Mouse (Mus musculus): ENCODE results near the gene Tbrg1. TPM values are rescaled to one million over a fixed set of nuclear protein-coding genes. Genes with fewer than 3 reads are reported as not detected.

Tbrg1 gene
- 197 and 214 TPM in 2 replicates for polyA plus RNA-seq (2014; fragmentation: Nextera tagmentation; extraction: Ambion mirVana)

DNA sequence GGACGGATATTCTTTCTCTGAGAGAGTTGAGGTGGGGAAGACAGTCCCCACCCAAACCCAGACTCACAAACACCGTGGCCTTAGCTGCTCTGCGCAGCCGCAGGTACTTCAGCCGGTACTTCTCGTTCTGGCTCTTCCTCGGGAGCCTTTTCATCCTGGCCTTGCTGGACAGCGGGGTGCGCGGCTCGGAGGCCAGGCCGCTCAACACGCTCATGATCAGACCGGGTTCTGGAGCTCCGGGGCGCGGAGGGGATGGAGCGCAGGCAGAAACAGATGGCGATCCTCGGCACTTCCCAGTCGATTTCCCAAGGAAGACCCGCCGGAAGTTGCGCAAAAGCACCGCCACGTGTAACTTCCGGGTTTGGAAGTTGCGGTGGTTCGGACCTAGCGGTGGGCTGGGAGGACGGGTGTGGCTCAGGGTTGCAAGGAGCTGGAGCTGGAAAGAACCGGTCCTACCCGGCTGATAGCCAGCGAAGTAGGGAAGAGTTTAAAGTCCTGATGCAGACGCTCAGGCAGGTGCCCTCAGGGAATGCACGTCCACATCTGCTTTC lies at the start of gene Tbrg1:
Gene Tbrg1, minus strand, starts transcription at position 382 of the 551 bp plus-strand sequence.
- WGBS, result under 1% methylated on average over 36 of the region's 36 CpGs
- ATAC-seq (ENCODE audit: low read depth) (peak; percentile 94), DNase-seq (ENCODE audit: low spot score) (peak; percentile 96)
- H3K9ac ChIP-seq (ENCODE audit: low read depth, low read length), result peak within 1 kb of the TSS; percentile 83
- peak within 1 kb of the TSS; percentile 78 for H3K4me3 ChIP-seq (ENCODE audit: low read depth, low read length)
- H3K9me3 ChIP-seq (ENCODE audit: control insufficient read depth, low read length), result no peaks in the 10 kb centered on the region
- peaks cover 5% of the 10 kb centered on the region; the same call in 1 of the 2 replicates for H3K4me1 ChIP-seq (ENCODE audit: control insufficient read depth, insufficient read depth, low read length)
- H3K36me3 ChIP-seq (ENCODE audit: control insufficient read depth, insufficient read depth, low read length), result peaks cover 33% of the 10 kb centered on the region
- no peaks in the 10 kb centered on the region for H3K27me3 ChIP-seq (replicated peaks; ENCODE audit: control insufficient read depth, insufficient read depth, low read length)
- peak within 1 kb of the TSS; percentile 94 for H3K27ac ChIP-seq (replicated peaks; ENCODE audit: low read depth, low read length)
- H3K4me2 ChIP-seq (ENCODE audit: low read depth, low read length), result peak within 1 kb of the TSS; percentile 82

DNA sequence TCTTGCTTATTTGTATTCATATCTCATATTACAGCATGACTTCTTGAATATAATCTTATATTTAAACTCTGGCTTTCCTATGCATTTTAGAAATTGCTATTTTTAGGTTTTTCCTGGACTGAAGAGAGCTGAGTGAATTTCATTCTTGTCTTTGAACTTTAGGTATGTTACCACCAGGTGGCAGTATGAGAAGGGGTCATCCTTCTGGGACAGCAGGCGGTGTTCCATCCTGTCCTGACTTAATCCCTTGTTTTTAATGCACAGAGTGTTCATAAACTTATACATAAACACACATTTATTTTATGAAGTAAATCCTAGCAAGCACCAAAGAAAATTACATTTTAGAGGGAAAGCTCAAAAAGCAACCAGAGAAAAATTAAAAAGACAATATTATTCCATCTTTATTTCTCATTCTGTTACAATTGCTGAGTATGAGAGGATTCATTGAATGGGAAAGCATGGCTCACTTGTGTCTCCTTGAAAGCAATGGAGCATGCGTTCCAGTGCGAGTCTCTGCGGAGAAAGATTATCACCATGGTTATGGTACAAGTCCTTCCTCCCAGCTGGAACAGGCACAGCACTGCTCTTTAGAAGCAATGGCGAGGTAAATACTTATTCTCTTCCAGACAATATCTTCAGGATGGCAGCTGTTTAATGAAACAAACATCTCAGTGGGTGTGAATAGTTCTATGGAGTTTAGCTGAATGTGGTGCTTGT lies 33.0 kb upstream of the Tbrg1 start:
- Histone ChIP-seq H3K36me3 (ENCODE audit: control insufficient read depth, insufficient read depth, low read length) (no peaks in the 10 kb centered on the region), H3K27me3 (replicated peaks; ENCODE audit: control insufficient read depth, insufficient read depth, low read length) (no peaks in the 10 kb centered on the region), H3K9me3 (ENCODE audit: control insufficient read depth, low read length) (no peaks in the 10 kb centered on the region), H3K4me1 (ENCODE audit: control insufficient read depth, insufficient read depth, low read length) (no peaks in the 10 kb centered on the region), H3K4me2 (ENCODE audit: low read depth, low read length) (no peak overlapping the region), H3K9ac (ENCODE audit: low read depth, low read length) (no peak overlapping the region), H3K27ac (replicated peaks; ENCODE audit: low read depth, low read length) (no peak overlapping the region), H3K4me3 (ENCODE audit: low read depth, low read length) (no peak overlapping the region)
- 54% methylated on average over 5 of the region's 5 CpGs for WGBS
- DNase-seq (ENCODE audit: low spot score) (peak; percentile 41), ATAC-seq (ENCODE audit: low read depth) (no peak)

DNA sequence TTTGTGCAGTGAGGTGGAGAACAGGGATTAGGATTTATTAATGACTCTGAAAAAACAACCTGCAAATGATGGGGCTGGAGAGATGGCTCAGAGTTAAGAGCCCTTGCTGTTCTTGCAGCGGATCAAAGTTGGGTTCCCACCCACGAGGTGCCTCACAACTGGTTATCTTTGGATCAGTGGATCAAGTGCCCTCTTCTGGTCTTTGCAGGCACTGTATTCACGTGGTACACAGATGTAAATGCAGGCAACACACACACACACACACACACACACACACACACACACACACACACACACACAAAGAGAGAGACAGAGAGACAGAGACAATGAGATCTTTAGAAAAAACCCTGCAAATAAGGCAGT lies 30.8 kb upstream of the Tbrg1 start:
- H3K4me2 ChIP-seq (ENCODE audit: low read depth, low read length), result no peak overlapping the region
- no peak overlapping the region for H3K4me3 ChIP-seq (ENCODE audit: low read depth, low read length)
- no peak for DNase-seq (ENCODE audit: low spot score)
- H3K27me3 ChIP-seq (replicated peaks; ENCODE audit: control insufficient read depth, insufficient read depth, low read length), result no peaks in the 10 kb centered on the region
- no peaks in the 10 kb centered on the region for H3K4me1 ChIP-seq (ENCODE audit: control insufficient read depth, insufficient read depth, low read length)
- WGBS, result 40% methylated on average over 3 of the region's 3 CpGs
- no peaks in the 10 kb centered on the region for H3K36me3 ChIP-seq (ENCODE audit: control insufficient read depth, insufficient read depth, low read length)
- no peak overlapping the region for H3K9ac ChIP-seq (ENCODE audit: low read depth, low read length)
- no peak overlapping the region for H3K27ac ChIP-seq (replicated peaks; ENCODE audit: low read depth, low read length)
- H3K9me3 ChIP-seq (ENCODE audit: control insufficient read depth, low read length), result no peaks in the 10 kb centered on the region
- ATAC-seq (ENCODE audit: low read depth), result 0 out of 2 replicates have a peak, but pooled peaks have one; percentile 26

DNA sequence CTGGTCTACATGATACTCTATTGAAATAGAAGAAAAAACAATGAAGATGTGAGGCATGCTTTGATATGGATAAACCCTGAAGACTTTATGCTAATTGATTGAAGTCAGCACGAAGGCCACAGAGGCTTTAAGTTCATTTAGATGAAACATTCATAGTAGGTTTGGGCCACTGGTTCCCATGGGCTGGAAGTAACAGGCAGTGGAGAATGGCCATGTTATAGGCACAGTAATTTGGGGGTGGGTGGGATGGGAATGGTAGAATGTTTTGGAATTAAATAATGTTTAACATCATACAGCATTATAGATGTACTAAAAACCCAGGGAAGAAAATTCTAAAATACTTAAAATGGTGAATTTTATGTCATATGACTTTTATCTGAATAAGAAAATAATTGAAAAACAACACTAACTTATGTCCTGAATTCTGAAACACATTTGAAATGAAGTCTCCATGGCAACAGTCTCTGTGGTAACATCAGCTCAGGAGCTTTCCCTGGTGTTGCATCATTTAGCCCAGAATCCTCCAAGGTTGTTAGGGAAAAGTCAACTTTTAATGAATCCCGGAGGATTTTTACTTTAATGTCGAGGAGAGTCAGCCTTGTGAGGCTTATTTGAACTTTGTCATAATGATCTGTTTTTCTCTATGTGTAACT lies 30.3 kb upstream of the Tbrg1 start:
- WGBS, result 70% methylated on average over 3 of the region's 3 CpGs
- H3K9me3 ChIP-seq (ENCODE audit: control insufficient read depth, low read length), result no peaks in the 10 kb centered on the region

DNA sequence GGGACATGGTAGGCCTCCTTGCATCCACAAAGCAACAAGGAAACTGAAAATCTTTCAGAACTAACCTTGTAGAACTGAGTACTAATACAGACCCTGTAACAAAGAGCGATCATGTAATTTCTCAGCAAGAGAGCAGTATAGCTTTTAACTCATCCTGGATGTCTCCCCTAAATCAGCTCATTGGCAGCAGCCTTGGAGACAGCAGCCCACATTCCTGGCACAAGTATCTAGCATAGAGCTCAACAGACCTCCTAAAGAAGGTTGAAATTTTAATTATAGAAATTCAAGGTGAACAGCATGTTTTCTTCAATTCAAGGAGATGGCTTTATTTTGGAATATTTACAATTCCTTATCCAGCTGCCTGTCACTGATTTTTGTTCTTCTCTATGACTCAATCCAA lies 24.0 kb upstream of the Tbrg1 start:
- WGBS, result 100% methylated on average over 1 of the region's 1 CpGs
- Histone ChIP-seq H3K4me1 (ENCODE audit: control insufficient read depth, insufficient read depth, low read length) (no peaks in the 10 kb centered on the region), H3K4me2 (ENCODE audit: low read depth, low read length) (no peak overlapping the region), H3K27me3 (replicated peaks; ENCODE audit: control insufficient read depth, insufficient read depth, low read length) (no peaks in the 10 kb centered on the region), H3K27ac (replicated peaks; ENCODE audit: low read depth, low read length) (no peak overlapping the region), H3K4me3 (ENCODE audit: low read depth, low read length) (no peak overlapping the region), H3K9ac (ENCODE audit: low read depth, low read length) (no peak overlapping the region), H3K36me3 (ENCODE audit: control insufficient read depth, insufficient read depth, low read length) (no peaks in the 10 kb centered on the region), H3K9me3 (ENCODE audit: control insufficient read depth, low read length) (no peaks in the 10 kb centered on the region)
- DNase-seq (ENCODE audit: low spot score), result no peak
- no peak for ATAC-seq (ENCODE audit: low read depth)

More for the DNA sequence above, 30.3 kb upstream of the Tbrg1 start:
- peak; percentile 20 for DNase-seq (ENCODE audit: low spot score)
- no peaks in the 10 kb centered on the region for H3K27me3 ChIP-seq (replicated peaks; ENCODE audit: control insufficient read depth, insufficient read depth, low read length)
- H3K4me3 ChIP-seq (ENCODE audit: low read depth, low read length), result no peak overlapping the region
- H3K36me3 ChIP-seq (ENCODE audit: control insufficient read depth, insufficient read depth, low read length), result no peaks in the 10 kb centered on the region
- no peak overlapping the region for H3K4me2 ChIP-seq (ENCODE audit: low read depth, low read length)
- no peaks in the 10 kb centered on the region for H3K4me1 ChIP-seq (ENCODE audit: control insufficient read depth, insufficient read depth, low read length)
- no peak overlapping the region for H3K9ac ChIP-seq (ENCODE audit: low read depth, low read length)
- no peak overlapping the region for H3K27ac ChIP-seq (replicated peaks; ENCODE audit: low read depth, low read length)
- ATAC-seq (ENCODE audit: low read depth), result 0 out of 2 replicates have a peak, but pooled peaks have one; percentile 9

DNA sequence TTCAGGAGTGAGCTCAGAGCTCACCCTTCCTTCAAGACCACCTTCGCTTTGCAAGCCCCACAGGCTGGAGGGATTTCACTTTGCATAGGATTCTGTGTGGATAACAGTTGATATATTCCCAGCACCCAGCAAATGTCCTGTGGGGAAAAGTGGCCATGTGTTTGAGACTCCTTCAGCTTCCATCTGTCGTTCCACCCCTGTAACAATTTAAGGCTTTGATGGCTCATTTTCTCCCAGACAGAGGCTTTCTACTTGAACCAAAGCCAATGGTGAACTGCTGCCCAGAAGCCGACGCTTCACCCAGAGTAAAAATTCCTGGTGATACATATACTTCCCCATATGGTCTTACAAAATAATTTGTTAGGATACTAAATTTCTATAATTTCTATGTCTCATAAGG lies 18.2 kb upstream of the Tbrg1 start:
- Histone ChIP-seq H3K4me1 (ENCODE audit: control insufficient read depth, insufficient read depth, low read length) (no peaks in the 10 kb centered on the region; the same call in 1 of the 2 replicates), H3K4me3 (ENCODE audit: low read depth, low read length) (no peak overlapping the region), H3K9me3 (ENCODE audit: control insufficient read depth, low read length) (no peaks in the 10 kb centered on the region), H3K27me3 (replicated peaks; ENCODE audit: control insufficient read depth, insufficient read depth, low read length) (no peaks in the 10 kb centered on the region), H3K36me3 (ENCODE audit: control insufficient read depth, insufficient read depth, low read length) (no peaks in the 10 kb centered on the region), H3K4me2 (ENCODE audit: low read depth, low read length) (no peak overlapping the region), H3K9ac (ENCODE audit: low read depth, low read length) (no peak overlapping the region), H3K27ac (replicated peaks; ENCODE audit: low read depth, low read length) (no peak overlapping the region)
- WGBS, result 62% methylated on average over 4 of the region's 4 CpGs
- no peak for DNase-seq (ENCODE audit: low spot score)
- no peak for ATAC-seq (ENCODE audit: low read depth)

DNA sequence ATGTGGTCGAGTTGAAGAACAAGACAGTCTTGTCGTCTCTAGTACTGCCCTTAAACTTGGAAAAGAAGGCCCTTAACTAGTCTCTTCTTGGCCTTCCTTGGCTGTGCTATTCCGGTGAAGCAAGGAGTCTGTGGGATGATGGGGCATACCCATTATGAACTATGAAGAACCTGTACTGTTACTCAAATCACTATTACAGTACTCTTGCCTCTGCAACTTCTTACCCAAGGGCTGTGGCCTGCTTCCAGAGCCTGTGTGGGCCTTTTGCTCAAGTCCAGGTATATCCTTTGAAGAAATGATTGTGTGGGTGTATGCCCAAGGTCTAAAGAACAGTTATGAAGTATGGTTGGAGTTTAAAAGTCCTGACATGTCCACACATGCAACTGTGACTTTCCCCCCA lies 13.1 kb upstream of the Tbrg1 start:
- H3K4me1 ChIP-seq (ENCODE audit: control insufficient read depth, insufficient read depth, low read length), result peaks cover 8% of the 10 kb centered on the region; the same call in 1 of the 2 replicates

DNA sequence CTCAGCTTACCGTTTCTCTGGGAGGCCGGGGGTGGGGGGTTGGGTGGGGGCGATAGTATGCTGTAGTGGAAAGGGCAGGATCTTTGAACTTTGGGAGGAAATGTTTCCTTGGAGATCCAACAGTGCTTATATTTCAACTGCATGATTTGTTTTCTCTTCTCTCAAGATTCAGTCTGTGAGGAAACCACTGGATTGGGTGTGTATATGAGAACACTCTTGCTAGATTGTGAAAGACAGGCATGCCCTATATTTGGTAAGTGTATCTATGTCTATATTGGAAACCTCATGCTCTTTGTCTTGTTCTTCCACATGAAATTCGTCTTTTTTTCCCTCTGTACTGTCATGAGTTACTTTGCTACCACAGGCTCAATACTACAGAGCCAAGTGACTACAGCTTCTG lies 12.6 kb upstream of the Tbrg1 start:
- Histone ChIP-seq H3K4me1 (ENCODE audit: control insufficient read depth, insufficient read depth, low read length) (peaks cover 8% of the 10 kb centered on the region; the same call in 1 of the 2 replicates), H3K36me3 (ENCODE audit: control insufficient read depth, insufficient read depth, low read length) (no peaks in the 10 kb centered on the region), H3K9me3 (ENCODE audit: control insufficient read depth, low read length) (no peaks in the 10 kb centered on the region), H3K4me2 (ENCODE audit: low read depth, low read length) (no peak overlapping the region), H3K9ac (ENCODE audit: low read depth, low read length) (no peak overlapping the region), H3K4me3 (ENCODE audit: low read depth, low read length) (no peak overlapping the region), H3K27ac (replicated peaks; ENCODE audit: low read depth, low read length) (peak overlapping the region; percentile 75), H3K27me3 (replicated peaks; ENCODE audit: control insufficient read depth, insufficient read depth, low read length) (no peaks in the 10 kb centered on the region)
- ATAC-seq (ENCODE audit: low read depth), result peak; percentile 26; the same call in 1 of the 2 replicates
- DNase-seq (ENCODE audit: low spot score), result peak; percentile 40
- WGBS, result 46% methylated on average over 4 of the region's 4 CpGs

More for the DNA sequence above, 13.1 kb upstream of the Tbrg1 start:
- no peaks in the 10 kb centered on the region for H3K27me3 ChIP-seq (replicated peaks; ENCODE audit: control insufficient read depth, insufficient read depth, low read length)
- H3K9ac ChIP-seq (ENCODE audit: low read depth, low read length), result no peak overlapping the region
- H3K36me3 ChIP-seq (ENCODE audit: control insufficient read depth, insufficient read depth, low read length), result no peaks in the 10 kb centered on the region
- H3K9me3 ChIP-seq (ENCODE audit: control insufficient read depth, low read length), result no peaks in the 10 kb centered on the region
- no peak overlapping the region for H3K4me3 ChIP-seq (ENCODE audit: low read depth, low read length)
- peak overlapping the region; percentile 75 for H3K27ac ChIP-seq (replicated peaks; ENCODE audit: low read depth, low read length)
- 90% methylated on average over 3 of the region's 3 CpGs for WGBS
- DNase-seq (ENCODE audit: low spot score) (no peak), ATAC-seq (ENCODE audit: low read depth) (no peak)
- H3K4me2 ChIP-seq (ENCODE audit: low read depth, low read length), result no peak overlapping the region

Measured in embryonic facial prominence, embryonic 14.5 days (tissue).